Mouse (Mus musculus) CD4-positive, CD25-positive, alpha-beta regulatory T cell, adult 2 months (primary cell): ENCODE measurements around the gene Syngr4.
"Not testable (repeated sequence)": the region's sequence is repeated elsewhere in the genome, so short reads cannot be mapped to it uniquely, and the experiment has no call there.

Experiments used
- DNase-seq: peaks from one replicate; pipeline ENCODE4 v3.0.0-alpha.2; 2012; ENCODE audit warnings: low read depth, low spot score

The Syngr4 gene

GRCm38 (mm10) chr7:45896517-45897257 lies at the start of gene Syngr4, which contains the start of gene Tmem143:
TSS of gene Syngr4 (minus strand) at chr7:45896714.
TSS of gene Tmem143 (plus strand) at chr7:45896941.
- peak; percentile 99 for DNase-seq

GRCm38 (mm10) chr7:45943280-45943679 lies 46.8 kb upstream of the Syngr4 start:
- DNase-seq = peak; percentile 33

- no peak for DNase-seq
These were observed 45.5 kb upstream of the Syngr4 start for GRCm38 (mm10) chr7:45941986-45942385.

GRCm38 (mm10) chr7:45939836-45940235 lies 43.3 kb upstream of the Syngr4 start:
- DNase-seq = no peak

- peak; percentile 91 for DNase-seq
These were observed 38.6 kb upstream of the Syngr4 start for GRCm38 (mm10) chr7:45935114-45935513.

- DNase-seq = not testable (repeated sequence)
These were observed 37.3 kb upstream of the Syngr4 start for GRCm38 (mm10) chr7:45933766-45934165.

- DNase-seq = no peak
These were observed 33.2 kb upstream of the Syngr4 start for GRCm38 (mm10) chr7:45929688-45930087.

- no peak for DNase-seq
These were observed 32.2 kb upstream of the Syngr4 start for GRCm38 (mm10) chr7:45928626-45929295.

GRCm38 (mm10) chr7:45924429-45924816 lies 27.9 kb upstream of the Syngr4 start:
- DNase-seq = peak; percentile 61

GRCm38 (mm10) chr7:45923762-45924428 lies 27.4 kb upstream of the Syngr4 start, which contains the start of gene Ccdc114:
TSS of gene Ccdc114 (plus strand) at chr7:45924072.
- peak; percentile 55 for DNase-seq

GRCm38 (mm10) chr7:45922928-45923761 lies 26.6 kb upstream of the Syngr4 start:
- DNase-seq = peak; percentile 98

GRCm38 (mm10) chr7:45921950-45922600 lies 25.6 kb upstream of the Syngr4 start:
- no peak for DNase-seq

GRCm38 (mm10) chr7:45921242-45921621 lies 24.7 kb upstream of the Syngr4 start, which contains the start of gene Emp3:
TSS of gene Emp3 (minus strand) at chr7:45921404.
- DNase-seq = peak; percentile 81

- peak; percentile 48 for DNase-seq
These were observed 24.2 kb upstream of the Syngr4 start for GRCm38 (mm10) chr7:45920583-45921241.

GRCm38 (mm10) chr7:45919761-45920160 lies 23.2 kb upstream of the Syngr4 start:
- DNase-seq = peak; percentile 27

GRCm38 (mm10) chr7:45919083-45919671 lies 22.7 kb upstream of the Syngr4 start:
- peak; percentile 65 for DNase-seq

- no peak for DNase-seq
These were observed 21.4 kb upstream of the Syngr4 start for GRCm38 (mm10) chr7:45917926-45918325.

- no peak for DNase-seq
These were observed 20.6 kb upstream of the Syngr4 start for GRCm38 (mm10) chr7:45917004-45917704.
